Mouse (Mus musculus) stomach, embryonic 15.5 days (tissue): Measurements from ENCODE around the gene Stfa3. TPM values are rescaled to one million over a fixed set of nuclear protein-coding genes. Genes with fewer than 3 reads are reported as not detected.
"Not testable (repeated sequence)": the region's sequence is repeated elsewhere in the genome, so short reads cannot be mapped to it uniquely, and the experiment has no call there.

Source experiments
- ATAC-seq: fragments of 200-750 bp; cut with Nextera tagmentation; 2 replicates; pipeline ENCODE4 v1.8.0; 2017; ENCODE audit warnings: low read depth, moderate number of reproducible peaks, moderate TSS enrichment; ENCODE audit not compliant: insufficient read depth, low FRiP score
- H3K27ac ChIP-seq: fragments of 300-500 bp; sonication (generic); 2 replicates; pipeline ENCODE4 v1.5.1; 2015; ENCODE audit warnings: mild to moderate bottlenecking, inconsistent platforms
- H3K27me3 ChIP-seq: fragments of 300-500 bp; sonication (generic); replicated peaks from 2 replicates; pipeline ENCODE4 v1.6.1; 2015; ENCODE audit warnings: inconsistent platforms
- H3K36me3 ChIP-seq: fragments of 300-500 bp; sonication (generic); 2 replicates; pipeline ENCODE4 v1.6.1; 2015; ENCODE audit warnings: inconsistent platforms
- H3K4me1 ChIP-seq: fragments of 300-500 bp; sonication (generic); 2 replicates; pipeline ENCODE4 v1.6.1; 2015; ENCODE audit warnings: inconsistent platforms
- H3K4me2 ChIP-seq: fragments of 300-500 bp; sonication (generic); 2 replicates; pipeline ENCODE4 v1.6.1; 2015; ENCODE audit warnings: mild to moderate bottlenecking, inconsistent platforms
- H3K4me3 ChIP-seq: fragments of 300-500 bp; sonication (generic); replicated peaks from 2 replicates; pipeline ENCODE4 v1.5.1; 2015; ENCODE audit warnings: inconsistent platforms
- H3K9ac ChIP-seq: fragments of 300-500 bp; sonication (generic); 2 replicates; pipeline ENCODE4 v1.6.1; 2015; ENCODE audit warnings: inconsistent platforms
- H3K9me3 ChIP-seq: fragments of 300-500 bp; sonication (generic); 2 replicates; pipeline ENCODE4 v1.6.1; 2016; ENCODE audit warnings: inconsistent platforms
- WGBS: fragments of 180-500 bp; shearing (Covaris S2); methylation state at CpG from one replicate; pipeline ENCODE4 v1.1.7; 2015; 5-methylcytosine and 5-hydroxymethylcytosine counted together
- polyA plus RNA-seq: library from polyadenylated mRNA; unstranded; fragments of >200 nt; fragmentation: Nextera tagmentation; extraction: Ambion mirVana; gene quantifications from 2 replicates; pipeline ENCODE4 v1.2.1, GENCODE M21; 2015

The Stfa3 gene
- polyA plus RNA-seq, 1 experiment from 2014 or later = 23.5 TPM

DNA sequence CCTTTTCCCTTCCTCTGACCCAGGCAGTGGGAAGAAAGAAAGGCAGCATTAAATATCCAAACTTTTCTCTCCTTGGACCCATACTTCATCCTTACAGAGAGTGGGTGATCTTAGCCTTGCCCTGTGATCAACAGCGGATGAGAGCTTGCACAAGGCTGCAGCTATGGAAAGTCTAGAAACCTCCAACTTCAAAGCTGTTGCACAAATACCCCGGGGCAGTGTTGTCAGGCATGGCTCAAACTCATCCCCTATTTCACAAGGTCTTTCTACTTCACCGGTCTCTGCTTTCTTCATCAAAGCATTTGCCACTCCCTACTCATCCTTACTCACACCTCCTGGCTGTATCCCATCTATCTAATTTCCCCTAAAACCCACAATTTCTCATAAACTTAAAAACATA lies 10.2 kb upstream of the Stfa3 start:
- no peaks in the 10 kb centered on the region for H3K36me3 ChIP-seq
- no peaks in the 10 kb centered on the region for H3K9me3 ChIP-seq
- H3K4me1 ChIP-seq = no peaks in the 10 kb centered on the region
- WGBS = 80% methylated on average over 3 of the region's 3 CpGs
- H3K4me3 ChIP-seq = no peak overlapping the region
- H3K27ac ChIP-seq = no peak overlapping the region
- no peak for ATAC-seq
- H3K9ac ChIP-seq = no peak overlapping the region
- no peaks in the 10 kb centered on the region for H3K27me3 ChIP-seq
- H3K4me2 ChIP-seq = no peak overlapping the region

DNA sequence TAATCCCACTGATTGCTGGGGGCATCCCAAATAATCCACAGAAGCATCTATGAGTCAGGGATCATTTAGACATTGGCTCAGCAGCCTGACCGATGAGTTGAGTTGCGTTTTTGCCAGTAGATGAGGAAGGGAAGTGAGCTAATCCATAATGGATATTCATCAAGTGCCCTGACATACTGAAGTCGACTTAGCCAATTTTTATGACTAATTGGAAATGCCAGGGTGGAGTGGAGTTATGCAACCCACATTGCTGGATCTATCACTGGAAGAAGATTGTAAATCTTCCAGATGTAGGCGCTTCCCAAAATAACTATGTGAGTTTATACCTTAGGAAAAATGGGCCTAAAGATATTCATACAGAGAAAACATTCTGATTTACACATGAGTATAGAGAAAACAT lies 8.9 kb upstream of the Stfa3 start:
- WGBS = 61% methylated on average over 4 of the region's 4 CpGs

DNA sequence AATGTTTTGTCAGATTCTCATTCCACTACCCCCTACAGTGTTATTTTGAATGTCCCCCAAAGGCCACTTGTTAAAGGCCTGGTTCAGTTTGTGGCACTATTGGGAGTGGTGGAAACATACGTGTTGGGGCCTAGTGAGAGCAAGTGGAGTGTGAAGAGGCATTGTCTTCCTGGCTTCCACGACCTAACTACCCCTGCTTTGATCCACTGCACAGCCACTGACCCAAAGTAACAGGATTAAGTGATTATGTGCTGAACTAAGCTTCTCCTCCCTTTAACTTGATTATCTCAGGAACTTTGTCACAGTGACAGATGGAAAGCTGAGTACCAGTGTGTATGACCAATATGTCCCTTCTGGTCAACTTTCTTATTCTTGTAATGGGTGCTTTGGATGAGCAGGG lies 5.2 kb upstream of the Stfa3 start:
- no peaks in the 10 kb centered on the region for H3K4me1 ChIP-seq
- H3K9ac ChIP-seq = no peak overlapping the region
- 52% methylated on average over 2 of the region's 2 CpGs for WGBS

More for the DNA sequence above, 8.9 kb upstream of the Stfa3 start:
- Histone ChIP-seq H3K27me3 (no peaks in the 10 kb centered on the region), H3K9ac (no peak overlapping the region), H3K36me3 (no peaks in the 10 kb centered on the region), H3K27ac (no peak overlapping the region), H3K4me2 (no peak overlapping the region), H3K9me3 (no peaks in the 10 kb centered on the region), H3K4me1 (no peaks in the 10 kb centered on the region), H3K4me3 (no peak overlapping the region)
- no peak for ATAC-seq

DNA sequence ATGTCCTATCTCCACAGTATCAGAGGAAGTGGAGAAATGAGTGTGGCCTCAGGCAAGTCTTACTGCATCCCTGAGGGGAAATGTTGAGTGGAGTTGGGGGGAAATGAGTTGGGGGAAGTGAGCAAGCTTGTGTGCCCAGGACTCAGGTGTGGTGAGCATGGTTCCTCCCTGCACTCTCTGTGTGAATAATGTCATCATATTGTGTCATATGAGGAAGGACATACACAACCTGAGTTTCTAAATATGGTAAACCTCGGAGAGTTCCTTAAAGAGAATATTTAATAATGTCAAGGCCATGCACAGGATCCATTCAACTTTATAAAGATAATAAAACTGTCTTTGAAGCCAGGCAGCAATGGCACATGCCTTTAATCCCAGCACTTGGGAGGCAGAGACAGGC lies 34.2 kb downstream of the Stfa3 start:
- ATAC-seq, H3K4me3 ChIP-seq, H3K36me3 ChIP-seq, H3K27me3 ChIP-seq, H3K4me1 ChIP-seq, H3K4me2 ChIP-seq, H3K27ac ChIP-seq, H3K9ac ChIP-seq, H3K9me3 ChIP-seq: not testable (repeated sequence)
- WGBS = 73% methylated on average over 1 of the region's 1 CpGs

More for the DNA sequence above, 5.2 kb upstream of the Stfa3 start:
- no peak overlapping the region for H3K27ac ChIP-seq
- no peak overlapping the region for H3K4me3 ChIP-seq
- H3K4me2 ChIP-seq = no peak overlapping the region
- no peaks in the 10 kb centered on the region for H3K36me3 ChIP-seq
- H3K27me3 ChIP-seq = no peaks in the 10 kb centered on the region
- no peak for ATAC-seq
- H3K9me3 ChIP-seq = no peaks in the 10 kb centered on the region

DNA sequence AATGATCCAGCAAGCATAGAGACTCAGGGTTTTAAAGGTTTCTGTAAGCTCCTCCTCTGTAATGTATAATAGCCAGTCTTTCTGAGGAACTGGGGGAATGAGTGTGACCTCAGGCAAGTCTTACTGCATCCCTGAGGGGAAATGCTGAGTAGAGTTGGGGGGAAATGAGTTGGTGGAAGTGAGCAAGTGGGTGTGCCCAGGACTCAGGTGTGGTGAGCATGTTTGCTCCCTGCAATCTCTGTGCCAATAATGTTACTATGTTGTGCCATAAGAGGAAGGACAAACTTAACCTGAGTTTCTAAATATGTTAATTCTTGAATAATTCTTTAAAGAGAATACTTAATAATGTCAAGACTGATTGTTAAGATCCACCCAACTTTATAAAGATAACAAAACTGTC lies 46.8 kb downstream of the Stfa3 start, which contains the start of gene Stfa2:
Gene Stfa2 (minus strand): TSS at position 101 of the 400 bp plus-strand sequence.
- Histone ChIP-seq H3K4me2 (no peak within 1 kb of the TSS), H3K9ac (no peak within 1 kb of the TSS), H3K4me3 (no peak within 1 kb of the TSS), H3K9me3 (no peaks in the 10 kb centered on the region), H3K4me1 (no peaks in the 10 kb centered on the region), H3K36me3 (no peaks in the 10 kb centered on the region), H3K27ac (no peak within 1 kb of the TSS), H3K27me3 (no peaks in the 10 kb centered on the region)
- no peak for ATAC-seq

Other genes starting within 250 kb of the Stfa3 start
- 2.4 and 2.6 TPM in 2 replicates for gene Gm5416, start 245.0 kb downstream of the Stfa3 start, polyA plus RNA-seq
- 4.8 and 11.6 TPM in 2 replicates for gene 2010005H15Rik, start 233.9 kb downstream of the Stfa3 start, polyA plus RNA-seq
- 65.4 and 81.5 TPM in 2 replicates for gene Stfa1, start 178.4 kb downstream of the Stfa3 start, polyA plus RNA-seq
- gene BC117090, start 121.1 kb downstream of the Stfa3 start, polyA plus RNA-seq = 0.78 and 0.81 TPM in 2 replicates
- 56.2 and 74.4 TPM in 2 replicates for gene BC100530, start 87.6 kb downstream of the Stfa3 start, polyA plus RNA-seq
- gene Stfa2, start 46.9 kb downstream of the Stfa3 start, polyA plus RNA-seq = 9.3 and 13.6 TPM in 2 replicates
- gene Casr, start 106.7 kb upstream of the Stfa3 start, polyA plus RNA-seq = 0.09 and 0.12 TPM in 2 replicates
- 2.5 and 3.0 TPM in 2 replicates for gene Cd86, start 210.7 kb upstream of the Stfa3 start, polyA plus RNA-seq
- 7.5 and 7.8 TPM in 2 replicates for gene Ildr1, start 238.6 kb upstream of the Stfa3 start, polyA plus RNA-seq